Mouse (Mus musculus) limb, embryonic 14.5 days (tissue): ENCODE results near the gene Ccdc167. TPM values are rescaled to one million over a fixed set of nuclear protein-coding genes. Genes with fewer than 3 reads are reported as not detected.

Experiments
- ATAC-seq: fragments of 200-750 bp; cut with Nextera tagmentation; 2 replicates; pipeline ENCODE4 v1.8.0; 2017; ENCODE audit warnings: low read depth, moderate number of reproducible peaks, moderate TSS enrichment; ENCODE audit not compliant: low FRiP score
- DNase-seq: peaks from one replicate; pipeline ENCODE4 v3.0.0-alpha.2; 2015; ENCODE audit warnings: low spot score
- H3K27ac ChIP-seq: fragments of 300-500 bp; sonication (generic); replicated peaks from 2 replicates; pipeline ENCODE4 v1.5.1; 2014; ENCODE audit warnings: low read depth, mild to moderate bottlenecking, low read length, moderate library complexity, mixed read lengths
- H3K27me3 ChIP-seq: fragments of 300-500 bp; sonication (generic); 2 replicates; pipeline ENCODE4 v1.6.1; 2014; ENCODE audit warnings: low read length, mixed read lengths; ENCODE audit not compliant: control insufficient read depth, insufficient read depth
- H3K36me3 ChIP-seq: fragments of 300-500 bp; sonication (generic); 2 replicates; pipeline ENCODE4 v1.6.1; 2014; ENCODE audit warnings: mild to moderate bottlenecking, low read length, moderate library complexity, mixed read lengths; ENCODE audit not compliant: control insufficient read depth, insufficient read depth
- H3K4me1 ChIP-seq: fragments of 300-500 bp; sonication (generic); 2 replicates; pipeline ENCODE4 v1.6.1; 2014; ENCODE audit warnings: antibody characterized with exemption, low read length, mixed read lengths; ENCODE audit not compliant: control insufficient read depth, insufficient read depth
- H3K4me2 ChIP-seq: fragments of 300-500 bp; sonication (generic); replicated peaks from 2 replicates; pipeline ENCODE4 v1.6.1; 2014; ENCODE audit warnings: low read depth, mild to moderate bottlenecking, low read length, moderate library complexity; ENCODE audit not compliant: severe bottlenecking
- H3K4me3 ChIP-seq: fragments of 300-500 bp; sonication (generic); replicated peaks from 2 replicates; pipeline ENCODE4 v1.5.1; 2014; ENCODE audit warnings: low read length
- H3K9ac ChIP-seq: fragments of 300-500 bp; sonication (generic); 2 replicates; pipeline ENCODE4 v1.6.1; 2014; ENCODE audit warnings: mild to moderate bottlenecking, low read depth, low read length, moderate library complexity; ENCODE audit not compliant: severe bottlenecking
- H3K9me3 ChIP-seq: fragments of 300-500 bp; sonication (generic); 2 replicates; pipeline ENCODE4 v1.6.1; 2016; ENCODE audit warnings: low read length; ENCODE audit not compliant: control insufficient read depth
- POLR2A ChIP-seq: fragments of 200-500 bp; IDR thresholded peaks from 2 replicates; pipeline ENCODE4 v1.8.0; 2012; ENCODE audit warnings: inconsistent platforms, mild to moderate bottlenecking, moderate library complexity, borderline replicate concordance; ENCODE audit not compliant: insufficient read depth, insufficient read length; ENCODE audit errors: extremely low read depth
- WGBS: fragments of 180-500 bp; shearing (Covaris S2); extraction: QIAGEN DNeasy Blood & Tissue Kit; methylation state at CpG from one replicate; pipeline ENCODE4 v1.1.7; 2014; 5-methylcytosine and 5-hydroxymethylcytosine counted together
- polyA plus RNA-seq, 2 experiments: library from polyadenylated mRNA; depleted of rRNA in 1 of 2; stranded (reverse) in 1 of 2; unstranded in 1 of 2; fragments of >200 nt; fragmentation: Nextera tagmentation in 1 of 2; extraction: Ambion mirVana in 1 of 2; gene quantifications; 2 replicates each; pipeline versions ENCODE4 v1.2.1 to v1.2.3; 2012 to 2014

The Ccdc167 gene
- polyA plus RNA-seq, 2 experiments: 15.8 to 19.3 TPM

- Histone ChIP-seq H3K4me3 (no peak overlapping the region), H3K27me3 (no peaks in the 10 kb centered on the region), H3K4me1 (peaks cover 5% of the 10 kb centered on the region; the same call in 1 of the 2 replicates), H3K4me2 (no peak overlapping the region), H3K36me3 (no peaks in the 10 kb centered on the region), H3K9ac (no peak overlapping the region), H3K27ac (no peak overlapping the region), H3K9me3 (no peaks in the 10 kb centered on the region)
- DNase-seq (no peak), ATAC-seq (no peak)
- no peak for TF ChIP-seq POLR2A
- 55% methylated on average over 7 of the region's 8 CpGs for WGBS
These were observed 11.2 kb upstream of the Ccdc167 start for GRCm38 (mm10) chr17:29728082-29728481.

- no peak for TF ChIP-seq POLR2A
- no peaks in the 10 kb centered on the region for H3K36me3 ChIP-seq
- ATAC-seq (no peak), DNase-seq (no peak)
- no peak overlapping the region for H3K4me3 ChIP-seq
- no peak overlapping the region for H3K9ac ChIP-seq
- H3K27ac ChIP-seq: no peak overlapping the region
- H3K4me1 ChIP-seq: no peaks in the 10 kb centered on the region
- WGBS: 67% methylated on average over 6 of the region's 6 CpGs
- H3K4me2 ChIP-seq: no peak overlapping the region
- no peaks in the 10 kb centered on the region for H3K9me3 ChIP-seq
- H3K27me3 ChIP-seq: no peaks in the 10 kb centered on the region
These were observed 8.3 kb upstream of the Ccdc167 start for GRCm38 (mm10) chr17:29725027-29725620.

GRCm38 (mm10) chr17:29724610-29725009 lies 7.8 kb upstream of the Ccdc167 start:
- WGBS: 69% methylated on average over 6 of the region's 6 CpGs

GRCm38 (mm10) chr17:29720755-29721365 lies 4.0 kb upstream of the Ccdc167 start:
- Histone ChIP-seq H3K9me3 (no peaks in the 10 kb centered on the region), H3K27me3 (no peaks in the 10 kb centered on the region), H3K4me1 (peaks cover 7% of the 10 kb centered on the region), H3K4me2 (no peak overlapping the region), H3K9ac (no peak overlapping the region), H3K27ac (no peak overlapping the region), H3K4me3 (no peak overlapping the region), H3K36me3 (no peaks in the 10 kb centered on the region)
- ATAC-seq (no peak), DNase-seq (no peak)
- TF ChIP-seq POLR2A: no peak
- WGBS: 55% methylated on average over 11 of the region's 11 CpGs

More at GRCm38 (mm10) chr17:29724610-29725009, 7.8 kb upstream of the Ccdc167 start:
- TF ChIP-seq POLR2A: no peak
- Histone ChIP-seq H3K9ac (no peak overlapping the region), H3K4me2 (no peak overlapping the region), H3K27ac (no peak overlapping the region), H3K9me3 (no peaks in the 10 kb centered on the region), H3K4me1 (no peaks in the 10 kb centered on the region), H3K4me3 (no peak overlapping the region), H3K27me3 (no peaks in the 10 kb centered on the region), H3K36me3 (no peaks in the 10 kb centered on the region)
- ATAC-seq (no peak), DNase-seq (no peak)

GRCm38 (mm10) chr17:29719628-29720575 lies 3.1 kb upstream of the Ccdc167 start:
- Histone ChIP-seq H3K9me3 (no peaks in the 10 kb centered on the region), H3K27ac (no peak overlapping the region), H3K36me3 (no peaks in the 10 kb centered on the region), H3K4me1 (peaks cover 8% of the 10 kb centered on the region), H3K27me3 (no peaks in the 10 kb centered on the region), H3K9ac (no peak overlapping the region), H3K4me3 (no peak overlapping the region), H3K4me2 (no peak overlapping the region)
- 73% methylated on average over 13 of the region's 13 CpGs for WGBS
- TF ChIP-seq POLR2A: no peak
- DNase-seq (no peak), ATAC-seq (no peak)
